Mouse (Mus musculus): ENCODE measurements around the gene Rergl. TPM values are rescaled to one million over a fixed set of nuclear protein-coding genes. Genes with fewer than 3 reads are reported as not detected.

Gene Rergl
- polyA plus RNA-seq, 1 experiment from 2014 or later, result not detected

Other genes starting within 250 kb of the Rergl start
- 1.3 and 1.4 TPM in 2 replicates for gene Pik3c2g, start 85.2 kb upstream of the Rergl start, polyA plus RNA-seq (2015; fragmentation: Nextera tagmentation; extraction: Ambion mirVana)